In genomic region chr6:53493864-53494263, GRCm38 (mm10) we compare ENCODE assay signal across 26 mouse cellular contexts.
DNase-seq lines count a peak whose midpoint lies in the region; ATAC-seq and TF ChIP-seq lines count a peak whose summit lies in the region.
"Had no signal": no experiment of that assay in that cellular context is flagged by ENCODE, and none has a peak within 500 bp of the region (broad histone marks: within the 10 kb centered on the region; RNA-seq: fewer than 3 reads in every experiment).

No protein-coding gene starts in this region.

- H3K36me3 ChIP-seq in intestine, embryonic 14.5 days (ENCODE audit: control insufficient read depth, insufficient read depth, low read length): no peaks in the 10 kb centered on the region
- no peaks in the 10 kb centered on the region for H3K36me3 ChIP-seq in intestine, embryonic 15.5 days
- no peaks in the 10 kb centered on the region for H3K36me3 ChIP-seq in lung, postnatal 0 days (ENCODE audit: insufficient read depth, low read length)
- H3K36me3 ChIP-seq: embryonic facial prominence, embryonic 10.5 days; embryonic facial prominence, embryonic 15.5 days; forebrain, embryonic 12.5 days; hindbrain, embryonic 12.5 days had no signal

- no peak for TF ChIP-seq CTCF in lung, postnatal 0 days (IDR thresholded peaks at IDR 0.05)

- no peak overlapping the region for H3K9ac ChIP-seq in intestine, embryonic 14.5 days (ENCODE audit: low read length)
- no peak overlapping the region for H3K9ac ChIP-seq in intestine, embryonic 15.5 days
- H3K9ac ChIP-seq in lung, postnatal 0 days (replicated peaks; ENCODE audit: low read depth): no peak overlapping the region
- H3K9ac ChIP-seq: embryonic facial prominence, embryonic 15.5 days; forebrain, embryonic 12.5 days; hindbrain, embryonic 12.5 days; liver, embryonic 14.5 days had no signal

- H3K9me3 ChIP-seq in intestine, embryonic 14.5 days (ENCODE audit: control insufficient read depth, low read length): no peaks in the 10 kb centered on the region
- no peaks in the 10 kb centered on the region for H3K9me3 ChIP-seq in intestine, embryonic 15.5 days
- no peaks in the 10 kb centered on the region for H3K9me3 ChIP-seq in lung, postnatal 0 days (ENCODE audit: low read length)
- H3K9me3 ChIP-seq: embryonic facial prominence, embryonic 10.5 days; embryonic facial prominence, embryonic 15.5 days; forebrain, embryonic 12.5 days; hindbrain, embryonic 12.5 days had no signal

- no peaks in the 10 kb centered on the region for H3K4me1 ChIP-seq in intestine, embryonic 14.5 days (replicated peaks; ENCODE audit: control insufficient read depth, insufficient read depth, low read length)
- 0 out of 2 replicates have a peak, but pooled peaks cover 3% of the 10 kb centered on the region for H3K4me1 ChIP-seq in intestine, embryonic 15.5 days (replicated peaks)
- H3K4me1 ChIP-seq in lung, postnatal 0 days (ENCODE audit: insufficient read depth, low read depth, low read length): no peaks in the 10 kb centered on the region
- H3K4me1 ChIP-seq: forebrain, embryonic 12.5 days had no signal

- no peak overlapping the region for H3K27ac ChIP-seq in intestine, embryonic 14.5 days (ENCODE audit: low read depth)
- H3K27ac ChIP-seq in intestine, embryonic 15.5 days: no peak overlapping the region
- peak overlapping the region; percentile 20; the same call in 1 of the 2 replicates for H3K27ac ChIP-seq in lung, postnatal 0 days (ENCODE audit: low read length)
- H3K27ac ChIP-seq: embryonic facial prominence, embryonic 10.5 days; embryonic facial prominence, embryonic 15.5 days; forebrain, embryonic 12.5 days; hindbrain, embryonic 12.5 days; hindbrain, postnatal 0 days; left cerebral cortex, adult 2 months; liver, embryonic 14.5 days had no signal

- no peak overlapping the region for H3K4me3 ChIP-seq in intestine, embryonic 14.5 days (ENCODE audit: low read depth, low read length)
- H3K4me3 ChIP-seq in intestine, embryonic 15.5 days (replicated peaks): no peak overlapping the region
- no peak overlapping the region for H3K4me3 ChIP-seq in lung, postnatal 0 days (ENCODE audit: low read depth, low read length)
- H3K4me3 ChIP-seq: embryonic facial prominence, embryonic 10.5 days; embryonic facial prominence, embryonic 15.5 days; forebrain, embryonic 12.5 days; hindbrain, embryonic 12.5 days; left cerebral cortex, adult 2 months had no signal

- H3K27me3 ChIP-seq in intestine, embryonic 14.5 days (replicated peaks; ENCODE audit: control insufficient read depth, insufficient read depth, low read length): no peaks in the 10 kb centered on the region
- no peaks in the 10 kb centered on the region for H3K27me3 ChIP-seq in intestine, embryonic 15.5 days (replicated peaks)
- no peaks in the 10 kb centered on the region for H3K27me3 ChIP-seq in lung, postnatal 0 days (replicated peaks; ENCODE audit: insufficient read depth, low read length)
- H3K27me3 ChIP-seq: embryonic facial prominence, embryonic 15.5 days; forebrain, embryonic 12.5 days; hindbrain, embryonic 12.5 days had no signal

- WGBS in intestine, embryonic 14.5 days: 27% methylated on average over 5 of the region's 5 CpGs
- 32% methylated on average over 5 of the region's 5 CpGs for WGBS in intestine, embryonic 15.5 days
- 39% methylated on average over 5 of the region's 5 CpGs for WGBS in lung, postnatal 0 days

- H3K4me2 ChIP-seq in intestine, embryonic 14.5 days (ENCODE audit: low read length): no peak overlapping the region
- H3K4me2 ChIP-seq in intestine, embryonic 15.5 days (replicated peaks): no peak overlapping the region
- H3K4me2 ChIP-seq in lung, postnatal 0 days (replicated peaks; ENCODE audit: low read depth, low read length): no peak overlapping the region
- H3K4me2 ChIP-seq: embryonic facial prominence, embryonic 15.5 days; forebrain, embryonic 12.5 days; hindbrain, embryonic 12.5 days; midbrain, embryonic 11.5 days had no signal

- no peak for ATAC-seq in intestine, embryonic 14.5 days (replicated peaks; ENCODE audit: low FRiP score, low TSS enrichment, low read depth)
- no peak for ATAC-seq in intestine, embryonic 15.5 days
- peak; percentile 75 for ATAC-seq in lung, postnatal 0 days
- ATAC-seq: hindbrain, postnatal 0 days; intestine, postnatal 0 days; midbrain, embryonic 16.5 days had no signal

- TF ChIP-seq EP300 in lung, postnatal 0 days (IDR thresholded peaks at IDR 0.05): no peak

- peak; percentile 9 for DNase-seq in intestine, embryonic 14.5 days (ENCODE audit: low spot score)
- DNase-seq in testis, postnatal 10 days (ENCODE audit: low spot score): peak; percentile 30
- no peak for DNase-seq in testis, postnatal 14 days (ENCODE audit: low spot score)
- peak; percentile 47 for DNase-seq in lung, postnatal 0 days (ENCODE audit: low spot score)
- DNase-seq in lung, postnatal 4 days: peak; percentile 20 to 48
- no peak for DNase-seq in layer of hippocampus, adult 11-12 months (ENCODE audit: low spot score)
- DNase-seq in thymus, postnatal 36 days: no peak
- DNase-seq: adrenal gland, postnatal 25 days; B cell, adult 2 months; cerebellum, adult 8-10 months; cerebellum, postnatal 25 days; gastrocnemius, postnatal 10 days; heart, postnatal 36 days; kidney, postnatal 14 days; liver had no signal

Comparison
In these comparisons a context has a peak if more than half of its experiments do, and no peak if none do; other contexts are left out.
1. DNase-seq: peak in intestine, embryonic 14.5 days (single experiment), testis, postnatal 10 days (single experiment), lung, postnatal 0 days (single experiment) and lung, postnatal 4 days (2 of 2); none in testis, postnatal 14 days (single experiment), layer of hippocampus, adult 11-12 months (single experiment) and thymus, postnatal 36 days (0 of 2).